Mouse (Mus musculus) heart, adult 11 months (tissue): Measurements from ENCODE around the gene Suclg2.

ENCODE experiments used
- DNase-seq: peaks from one replicate; pipeline ENCODE4 v3.0.0; 2022

Gene Suclg2

GRCm38 (mm10) chr6:95718031-95718968 lies at the start of gene Suclg2:
Gene Suclg2, minus strand, starts transcription at chr6:95718800.
- DNase-seq = peak; percentile 98

- no peak for DNase-seq
Measured at GRCm38 (mm10) chr6:95766566-95766965, 48.0 kb upstream of the Suclg2 start.

- no peak for DNase-seq
Measured at GRCm38 (mm10) chr6:95759558-95760172, 41.1 kb upstream of the Suclg2 start.

GRCm38 (mm10) chr6:95742378-95742777 lies 23.8 kb upstream of the Suclg2 start:
- DNase-seq = peak; percentile 96

- peak; percentile 68 for DNase-seq
Measured at GRCm38 (mm10) chr6:95731570-95732367, 13.2 kb upstream of the Suclg2 start.

- DNase-seq = peak; percentile 41
Measured at GRCm38 (mm10) chr6:95729399-95729798, 10.8 kb upstream of the Suclg2 start.

- peak; percentile 57 for DNase-seq
Measured at GRCm38 (mm10) chr6:95725281-95725680, 6.7 kb upstream of the Suclg2 start.

- peak; percentile 75 for DNase-seq
Measured at GRCm38 (mm10) chr6:95723361-95723760, 4.8 kb upstream of the Suclg2 start.

GRCm38 (mm10) chr6:95719791-95720190 lies 1.2 kb upstream of the Suclg2 start:
- peak; percentile 39 for DNase-seq

GRCm38 (mm10) chr6:95718969-95719333 lies 351 bp upstream of the Suclg2 start:
- no peak for DNase-seq

GRCm38 (mm10) chr6:95717071-95717470 lies 1.5 kb downstream of the Suclg2 start:
- peak; percentile 85 for DNase-seq

GRCm38 (mm10) chr6:95716476-95716875 lies 2.1 kb downstream of the Suclg2 start:
- DNase-seq = peak; percentile 83

- peak; percentile 97 for DNase-seq
Measured at GRCm38 (mm10) chr6:95713245-95713644, 5.4 kb downstream of the Suclg2 start.

- DNase-seq = peak; percentile 56
Measured at GRCm38 (mm10) chr6:95712081-95712480, 6.5 kb downstream of the Suclg2 start.

GRCm38 (mm10) chr6:95711671-95712070 lies 6.9 kb downstream of the Suclg2 start:
- peak; percentile 82 for DNase-seq

- peak; percentile 57 for DNase-seq
Measured at GRCm38 (mm10) chr6:95710886-95711285, 7.7 kb downstream of the Suclg2 start.

GRCm38 (mm10) chr6:95709531-95709930 lies 9.1 kb downstream of the Suclg2 start:
- peak; percentile 52 for DNase-seq

- DNase-seq = peak; percentile 61
Measured at GRCm38 (mm10) chr6:95709106-95709505, 9.5 kb downstream of the Suclg2 start.

GRCm38 (mm10) chr6:95704626-95705025 lies 14.0 kb downstream of the Suclg2 start:
- DNase-seq = peak; percentile 91

GRCm38 (mm10) chr6:95702200-95702599 lies 16.4 kb downstream of the Suclg2 start:
- DNase-seq = peak; percentile 55

GRCm38 (mm10) chr6:95701786-95702185 lies 16.8 kb downstream of the Suclg2 start:
- peak; percentile 53 for DNase-seq

GRCm38 (mm10) chr6:95700981-95701610 lies 17.5 kb downstream of the Suclg2 start:
- peak; percentile 50 for DNase-seq

- peak; percentile 66 for DNase-seq
Measured at GRCm38 (mm10) chr6:95700191-95700590, 18.4 kb downstream of the Suclg2 start.
